Mouse (Mus musculus) heart, postnatal 10 days (tissue): ENCODE data around the gene Olfr808. TPM values are rescaled to one million over a fixed set of nuclear protein-coding genes. Genes with fewer than 3 reads are reported as not detected.

Experiments used
- DNase-seq, 2 experiments: peaks; one replicate each; pipeline ENCODE4 v3.0.0; 2021
- intact Hi-C: fragments of 180-260 bp; cut with DNase I; formaldehyde crosslinking; loops from one replicate; pipeline ENCODE4 v1.15.1; 2025
- microRNA-seq, 2 experiments: library from miRNA; unstranded; fragments of <30 nt; microRNA quantifications; one replicate each; pipeline ENCODE4 v1.2.0; 2022
- total RNA-seq, 2 experiments: library from RNA; stranded (reverse); gene quantifications; 2 replicates each; pipeline ENCODE4 v1.2.3; 2021

Gene Olfr808
- not detected for total RNA-seq

DNA sequence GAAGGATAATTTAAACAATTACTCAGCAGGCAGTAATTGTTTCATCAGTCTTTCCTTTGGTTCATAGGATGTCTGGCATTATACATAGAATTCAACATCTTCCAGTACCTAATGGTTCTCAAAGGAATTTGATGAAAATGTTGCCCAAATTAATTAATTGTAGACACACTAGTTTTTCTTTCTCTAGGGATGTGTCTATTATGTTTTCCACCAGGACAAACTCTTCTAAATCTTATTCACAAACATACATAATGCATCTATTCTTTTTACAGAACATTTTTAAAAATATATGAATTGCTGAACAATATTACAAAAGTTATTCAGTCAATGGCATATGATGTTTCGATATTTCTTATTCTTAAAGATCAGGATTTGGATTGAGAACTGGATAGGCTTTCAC, at the start of gene Olfr808:
Gene Olfr808 (plus strand): TSS at position 301 of the 400 bp plus-strand sequence.
- intact Hi-C loops = no loop called here
- DNase-seq = no peak

DNA sequence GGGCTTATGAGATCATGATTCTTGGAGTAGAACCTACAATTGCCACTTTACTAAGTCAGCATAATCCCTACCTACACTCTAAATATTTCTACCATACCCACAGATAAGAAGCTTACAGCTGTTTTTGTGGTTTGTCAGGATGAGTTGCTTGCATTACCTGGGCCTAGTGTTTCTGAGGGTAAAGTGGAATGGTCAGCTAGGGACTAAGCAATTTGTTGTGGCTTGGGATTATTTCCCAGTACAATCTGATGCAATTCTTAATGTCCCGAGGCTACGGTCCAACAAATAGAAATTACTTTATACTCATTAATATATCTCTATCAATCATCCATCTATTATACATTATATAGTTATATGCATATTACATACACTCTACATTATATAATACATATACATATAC, 36.0 kb upstream of the Olfr808 start, which contains the start of gene Olfr805:
Gene Olfr805 (minus strand): TSS at position 101 of the 400 bp plus-strand sequence.
- no peak for DNase-seq
- intact Hi-C loops = no loop called here

DNA sequence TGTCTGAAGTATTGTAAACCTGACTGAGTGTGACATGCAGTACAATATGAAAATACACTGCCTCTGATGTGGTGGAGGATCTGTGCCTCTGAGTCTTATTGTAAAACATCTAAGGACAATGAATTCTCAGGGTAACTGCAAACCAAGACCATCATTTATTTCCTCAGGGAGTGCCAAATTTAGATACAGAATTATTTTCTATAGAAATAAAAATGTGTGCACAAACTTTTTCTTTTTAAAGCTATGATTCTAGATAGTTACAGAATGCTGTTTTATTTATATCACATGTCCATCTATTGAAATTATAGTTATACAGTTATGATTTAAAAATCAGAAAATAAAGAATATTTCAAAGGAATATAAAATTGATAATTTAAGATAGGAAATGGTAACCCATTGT, 23.5 kb upstream of the Olfr808 start, which contains the start of gene Olfr806:
Gene Olfr806 (minus strand): TSS at position 101 of the 400 bp plus-strand sequence.
- intact Hi-C loops = no loop called here
- no peak for DNase-seq

DNA sequence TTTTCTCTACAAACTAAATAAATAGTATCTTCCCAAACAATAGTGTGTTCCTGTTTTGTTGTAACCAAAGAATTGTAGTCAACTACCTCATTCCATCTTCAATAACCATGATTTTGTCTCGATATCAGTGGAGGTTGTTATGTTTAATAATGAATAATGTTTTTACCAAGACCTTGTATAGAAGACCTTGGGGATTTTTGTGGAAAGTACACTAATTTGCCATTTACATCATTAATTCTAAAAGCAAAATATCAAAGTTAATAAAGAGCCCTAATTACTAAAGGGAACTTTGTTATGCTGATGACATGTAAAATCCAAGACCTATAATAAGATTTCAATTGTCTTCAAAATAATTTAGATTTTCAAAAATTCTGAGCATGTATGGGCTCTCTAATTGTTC, 7.6 kb upstream of the Olfr808 start, which contains the start of gene Olfr807:
Gene Olfr807 (minus strand): TSS at position 101 of the 400 bp plus-strand sequence.
- intact Hi-C loops = no loop called here

DNA sequence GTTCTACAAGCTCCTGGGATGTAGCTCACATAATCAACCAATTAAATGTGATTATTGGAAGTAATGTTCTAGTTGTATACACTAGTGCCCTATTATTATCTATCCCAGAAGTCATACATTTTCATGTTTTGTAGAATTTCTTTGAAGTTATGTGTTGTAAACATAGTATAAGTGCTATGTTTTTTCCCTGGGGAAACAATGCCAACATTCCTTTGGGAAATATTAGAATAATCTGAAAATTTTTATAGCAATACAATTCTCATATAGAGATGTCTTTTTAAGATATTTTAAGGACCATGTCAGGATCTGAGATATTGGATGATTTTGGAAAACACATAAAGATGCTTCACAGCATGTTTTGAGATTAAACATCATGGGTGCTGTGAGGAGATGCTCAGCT, 9.1 kb downstream of the Olfr808 start, which contains the start of gene Olfr809:
Gene Olfr809 (plus strand): TSS at position 301 of the 400 bp plus-strand sequence.
- no peak for DNase-seq
- intact Hi-C loops = no loop called here

More for the DNA sequence above, 7.6 kb upstream of the Olfr808 start, which contains the start of gene Olfr807:
- no peak for DNase-seq

DNA sequence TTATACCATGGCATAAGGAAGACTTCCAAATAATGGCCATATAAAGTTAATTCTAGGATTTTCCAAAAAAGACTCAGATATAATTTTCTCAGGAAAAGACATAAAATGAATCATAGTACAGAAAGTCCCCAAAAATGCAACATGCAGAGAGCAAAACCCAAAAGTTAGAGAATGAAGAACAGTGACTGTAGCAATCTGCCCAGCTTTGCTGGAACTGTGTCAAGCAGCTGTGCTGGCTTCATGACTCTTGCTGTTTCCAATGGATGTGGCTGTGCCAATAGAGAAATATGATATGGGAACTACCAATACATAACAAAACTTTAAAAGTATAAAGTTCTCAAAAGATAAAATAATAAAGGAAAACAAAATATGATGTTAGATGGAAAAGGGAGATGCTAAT, 12.8 kb downstream of the Olfr808 start:
- DNase-seq = no peak
- intact Hi-C loops = no loop called here

DNA sequence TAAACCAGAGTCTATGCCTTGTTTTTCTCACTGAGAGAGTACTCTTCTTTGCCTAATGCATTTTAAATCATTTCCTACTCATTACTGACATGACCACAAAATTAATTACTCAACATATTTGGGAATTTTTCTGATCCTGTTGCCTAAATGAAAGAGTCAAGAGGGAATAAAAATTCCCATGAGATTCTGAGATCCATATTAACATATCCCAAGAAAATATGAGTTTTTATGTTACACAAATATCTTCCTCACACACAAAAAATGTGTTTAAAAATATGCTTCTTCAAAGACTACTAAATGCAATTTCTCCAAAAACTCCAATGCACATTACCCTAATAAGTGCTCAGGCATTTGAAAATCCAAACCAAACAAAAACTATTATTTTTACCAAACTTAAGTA, 29.5 kb downstream of the Olfr808 start, which contains the start of gene Olfr810:
Gene Olfr810 (minus strand): TSS at position 101 of the 400 bp plus-strand sequence.
- DNase-seq = no peak
- intact Hi-C loops = no loop called here

DNA sequence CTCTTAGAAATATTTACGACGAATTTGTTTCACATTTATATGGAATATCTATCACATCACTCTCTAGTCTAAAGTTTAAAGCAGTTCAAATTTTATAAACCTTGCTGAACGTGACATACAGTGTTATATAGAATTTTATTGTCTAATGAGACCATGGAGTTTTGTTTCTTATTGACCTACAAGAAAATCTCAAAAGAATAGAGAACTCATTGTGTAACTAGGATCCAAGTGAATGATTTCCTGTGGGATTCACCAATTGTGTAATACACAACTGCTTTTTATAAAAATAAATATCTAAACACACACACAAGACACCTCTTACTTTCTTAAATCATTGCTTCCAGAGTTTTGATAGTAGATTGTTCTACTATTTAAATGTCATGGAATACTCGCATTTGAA, 39.0 kb downstream of the Olfr808 start, which contains the start of gene Olfr811:
Gene Olfr811 (minus strand): TSS at position 101 of the 400 bp plus-strand sequence.
- DNase-seq = no peak
- intact Hi-C loops = no loop called here

Small RNAs within 50 kb of the gene (microRNA-seq; reads per million reads assigned to microRNA genes)
- 0 reads per million in 2 experiments for gene Gm24485

Other genes starting within 250 kb of the Olfr808 start
- gene Olfr791, start 243.7 kb upstream of the Olfr808 start, total RNA-seq = not detected
- not detected for gene Olfr792, start 226.3 kb upstream of the Olfr808 start, total RNA-seq
- not detected for gene Olfr794, start 197.8 kb upstream of the Olfr808 start, total RNA-seq
- not detected for gene Olfr796, start 152.9 kb upstream of the Olfr808 start, total RNA-seq
- not detected for gene Olfr798, start 137.5 kb upstream of the Olfr808 start, total RNA-seq
- gene Olfr799, start 128.0 kb upstream of the Olfr808 start, total RNA-seq = not detected
- gene Olfr800, start 107.8 kb upstream of the Olfr808 start, total RNA-seq = not detected
- not detected for gene Olfr801, start 91.6 kb upstream of the Olfr808 start, total RNA-seq
- not detected for gene Olfr802, start 77.3 kb upstream of the Olfr808 start, total RNA-seq
- gene Olfr803, start 71.2 kb upstream of the Olfr808 start, total RNA-seq = not detected
- gene Olfr804, start 62.3 kb upstream of the Olfr808 start, total RNA-seq = not detected
- gene Olfr805, start 36.1 kb upstream of the Olfr808 start, total RNA-seq = not detected
- gene Olfr806, start 23.6 kb upstream of the Olfr808 start, total RNA-seq = not detected
- gene Olfr807, start 7.7 kb upstream of the Olfr808 start, total RNA-seq = not detected
- not detected for gene Olfr809, start 9.2 kb downstream of the Olfr808 start, total RNA-seq
- not detected for gene Olfr810, start 29.4 kb downstream of the Olfr808 start, total RNA-seq
- not detected for gene Olfr811, start 38.9 kb downstream of the Olfr808 start, total RNA-seq
- not detected for gene Olfr812, start 80.6 kb downstream of the Olfr808 start, total RNA-seq
- gene Olfr813, start 89.9 kb downstream of the Olfr808 start, total RNA-seq = not detected
- not detected for gene Olfr814, start 114.4 kb downstream of the Olfr808 start, total RNA-seq
- gene Olfr815, start 140.4 kb downstream of the Olfr808 start, total RNA-seq = not detected
- not detected for gene Olfr816, start 150.1 kb downstream of the Olfr808 start, total RNA-seq
- not detected for gene Olfr818, start 183.6 kb downstream of the Olfr808 start, total RNA-seq
- gene Olfr819, start 201.8 kb downstream of the Olfr808 start, total RNA-seq = not detected
- gene Olfr247, start 210.7 kb downstream of the Olfr808 start, total RNA-seq = not detected
- not detected for gene Gm10310, start 219.6 kb downstream of the Olfr808 start, total RNA-seq
- gene Olfr820, start 247.1 kb downstream of the Olfr808 start, total RNA-seq = not detected